Mouse (Mus musculus): ENCODE measurements around the gene Ykt6. TPM values are rescaled to one million over a fixed set of nuclear protein-coding genes. Genes with fewer than 3 reads are reported as not detected.

Ykt6 gene
- total RNA-seq, 2 experiments from 2014 or later: 75.8 to 79.8 TPM

DNA sequence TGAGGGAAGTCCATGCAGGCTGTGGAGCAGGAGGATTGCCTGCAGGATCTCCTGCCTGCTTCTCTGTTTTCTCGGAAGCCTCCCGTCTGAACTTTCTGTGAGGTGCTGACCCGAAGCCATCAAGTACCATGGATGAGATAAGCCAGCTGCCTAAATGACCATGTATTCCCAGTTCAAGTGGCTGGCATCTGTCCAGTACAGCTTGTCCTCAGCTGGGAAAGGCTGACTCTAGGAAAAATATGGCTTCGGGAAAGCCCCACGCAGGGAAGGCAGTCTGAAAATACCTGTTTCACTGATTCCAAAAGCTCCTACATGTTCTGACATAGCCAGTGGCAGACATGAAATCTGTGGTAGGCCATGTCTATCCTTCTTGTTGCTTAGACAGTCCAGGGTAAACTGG lies 3.0 kb upstream of the Ykt6 start:
- no peak overlapping the region for H3K4me3 ChIP-seq
- H3K27ac ChIP-seq: no peak overlapping the region
- intact Hi-C loops (cut with DNase I): no loop called here
- no peak for DNase-seq (ENCODE audit: extremely low spot score in 1 of 2, low spot score in 2 of 2)
- TF ChIP-seq CTCF (IDR thresholded peaks at IDR 0.05): no peak

DNA sequence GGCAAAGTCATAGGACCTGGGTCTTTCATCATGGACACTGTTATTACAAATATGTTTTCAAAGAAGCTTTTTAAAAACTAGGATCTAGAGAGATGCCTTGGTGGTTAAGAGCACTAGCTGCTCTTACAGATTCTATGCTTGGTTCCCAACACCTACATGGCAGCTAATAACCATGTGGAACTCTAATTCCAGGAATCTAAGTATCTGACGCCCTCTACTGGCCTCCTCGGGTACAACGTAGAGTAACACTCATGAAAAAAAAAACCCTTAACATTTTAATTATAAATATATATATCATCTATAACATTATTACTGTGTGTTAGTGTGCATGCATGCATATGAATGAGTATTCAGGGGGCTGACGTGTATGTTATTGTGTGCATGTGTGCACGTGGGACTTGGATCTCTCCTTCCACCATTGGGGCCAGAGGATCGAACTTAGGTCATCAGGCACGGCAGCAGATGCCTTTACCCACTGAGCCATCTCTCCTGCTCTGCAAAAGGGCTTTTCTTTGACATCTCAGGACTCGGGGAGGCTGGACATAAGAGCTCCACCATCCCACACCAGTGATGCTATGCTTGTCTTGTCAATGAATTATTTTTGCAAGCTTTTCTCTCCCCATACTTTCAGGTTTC lies 2.2 kb upstream of the Ykt6 start:
- peak; percentile 62 for TF ChIP-seq CTCF (IDR thresholded peaks at IDR 0.05)
- H3K27ac ChIP-seq: no peak overlapping the region
- intact Hi-C loops (cut with DNase I): no loop called here

DNA sequence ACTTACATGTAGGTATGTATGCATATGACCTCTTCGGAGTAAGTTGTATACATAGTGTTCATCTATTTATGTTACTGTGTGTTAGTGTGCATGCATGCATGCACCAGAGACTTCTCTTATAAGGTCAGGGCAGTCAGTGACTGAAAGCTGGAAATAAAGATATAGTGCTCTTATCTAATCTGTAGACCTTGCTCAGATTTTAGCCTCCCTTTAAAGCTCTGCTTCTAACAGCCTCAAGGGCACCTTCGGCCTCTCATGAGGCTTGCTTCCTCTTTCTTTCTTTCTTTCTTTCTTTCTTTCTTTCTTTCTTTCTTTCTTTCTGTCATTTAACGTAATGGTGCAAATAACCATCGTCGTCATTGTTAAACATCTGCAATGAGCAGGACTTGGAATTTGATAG lies 1.1 kb upstream of the Ykt6 start:
- Histone ChIP-seq H3K27ac (no peak overlapping the region), H3K4me3 (no peak overlapping the region)
- no peak for TF ChIP-seq CTCF (IDR thresholded peaks at IDR 0.05)
- intact Hi-C loops (cut with DNase I): loop anchor here (2.0 kb wide), 1 partner anchor 76 kb away; the partner anchor contains the start of gene Pold2
- DNase-seq (ENCODE audit: extremely low spot score in 1 of 2, low spot score in 2 of 2): no peak

More for the DNA sequence above, 2.2 kb upstream of the Ykt6 start:
- DNase-seq (ENCODE audit: extremely low spot score in 1 of 2, low spot score in 2 of 2): no peak
- no peak overlapping the region for H3K4me3 ChIP-seq

DNA sequence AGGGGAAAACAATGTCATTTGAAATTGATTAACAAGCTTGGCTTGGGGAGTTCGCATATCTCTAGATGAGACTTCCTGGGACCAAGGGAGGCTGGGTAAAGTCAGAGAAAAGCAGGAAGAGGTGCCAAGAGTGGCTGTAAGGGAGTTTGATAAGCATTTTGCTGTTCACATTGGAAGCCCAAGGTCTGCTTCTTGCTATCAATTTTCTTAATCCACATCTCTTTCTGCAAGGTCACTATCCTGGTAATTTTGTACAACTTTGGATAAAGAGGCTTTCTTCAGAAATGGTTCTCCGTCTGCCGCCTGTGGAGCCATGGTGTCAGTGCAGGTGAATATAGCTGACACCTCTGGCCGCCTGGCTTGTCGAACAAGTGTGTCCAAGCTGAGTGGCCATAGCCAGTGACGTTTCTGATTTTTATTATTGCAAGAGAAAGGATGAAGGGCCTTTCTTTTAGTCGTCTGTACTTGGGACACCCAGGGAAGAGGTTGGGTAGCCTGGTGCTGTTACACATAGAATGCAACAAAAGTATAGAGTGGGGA lies 458 bp upstream of the Ykt6 start:
- intact Hi-C loops (cut with DNase I): loop anchor here (2.0 kb wide), 1 partner anchor 76 kb away; the partner anchor contains the start of gene Pold2

DNA sequence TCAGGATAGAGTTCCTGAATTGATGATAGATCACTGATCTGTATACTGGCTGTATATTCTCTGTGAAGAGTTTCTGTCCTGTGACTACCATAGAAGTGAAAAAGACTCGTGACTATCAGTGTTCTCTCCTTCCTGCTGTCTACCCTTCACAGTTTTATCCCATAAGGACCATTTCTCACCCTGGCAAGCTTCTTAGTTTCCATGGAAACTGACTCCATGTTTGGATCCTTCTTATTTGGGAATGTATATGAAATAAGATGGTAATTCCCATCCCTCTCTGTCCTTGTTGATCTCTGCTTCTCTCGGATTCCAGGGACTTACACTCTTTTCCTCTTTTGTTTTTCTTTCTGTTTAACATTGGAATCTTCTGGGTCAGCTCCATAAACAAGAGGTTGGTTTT lies 4.6 kb downstream of the Ykt6 start:
- H3K27ac ChIP-seq: peak overlapping the region; percentile 92
- intact Hi-C loops (cut with DNase I): loop anchor here (10.0 kb wide), 1 partner anchor 305 kb away; the partner anchor contains the start of gene Ddx56
- no peak for DNase-seq (ENCODE audit: extremely low spot score in 1 of 2, low spot score in 2 of 2)

More for the DNA sequence above, 458 bp upstream of the Ykt6 start:
- peak; percentile 55 for TF ChIP-seq CTCF (IDR thresholded peaks at IDR 0.05)
- peak overlapping the region; percentile 93 for H3K27ac ChIP-seq
- DNase-seq (ENCODE audit: extremely low spot score in 1 of 2, low spot score in 2 of 2): no peak
- peak overlapping the region; percentile 78 for H3K4me3 ChIP-seq

DNA sequence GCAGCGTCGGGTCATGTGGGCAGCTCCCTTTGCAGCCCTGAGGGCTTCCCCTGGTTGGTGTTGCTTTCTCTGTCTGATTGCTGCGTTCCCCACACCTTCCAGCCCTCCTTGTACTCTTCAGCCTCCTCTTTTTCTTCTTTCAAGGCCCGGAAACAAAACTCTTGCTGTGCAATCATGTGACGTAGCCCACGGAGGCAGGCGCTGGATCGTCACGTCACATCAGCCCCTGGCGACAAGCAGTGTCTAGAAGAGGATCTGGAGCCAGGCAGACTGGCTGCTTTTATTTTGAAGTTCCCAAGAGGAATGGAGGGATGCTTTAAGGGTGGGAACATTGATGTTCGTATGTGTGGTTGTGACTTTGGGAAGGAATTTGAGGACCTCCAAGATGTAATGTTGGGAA lies 10.4 kb downstream of the Ykt6 start:
- Histone ChIP-seq H3K27ac (peak overlapping the region; percentile 5; the same call in 1 of the 2 replicates), H3K4me3 (no peak overlapping the region)
- DNase-seq (ENCODE audit: extremely low spot score in 1 of 2, low spot score in 2 of 2): no peak
- intact Hi-C loops (cut with DNase I): loop anchor here (10.0 kb wide), 1 partner anchor 299 kb away; the partner anchor contains the start of gene Ddx56
- TF ChIP-seq CTCF (IDR thresholded peaks at IDR 0.05): no peak

More for the DNA sequence above, 4.6 kb downstream of the Ykt6 start:
- H3K4me3 ChIP-seq: no peak overlapping the region
- no peak for TF ChIP-seq CTCF (IDR thresholded peaks at IDR 0.05)

DNA sequence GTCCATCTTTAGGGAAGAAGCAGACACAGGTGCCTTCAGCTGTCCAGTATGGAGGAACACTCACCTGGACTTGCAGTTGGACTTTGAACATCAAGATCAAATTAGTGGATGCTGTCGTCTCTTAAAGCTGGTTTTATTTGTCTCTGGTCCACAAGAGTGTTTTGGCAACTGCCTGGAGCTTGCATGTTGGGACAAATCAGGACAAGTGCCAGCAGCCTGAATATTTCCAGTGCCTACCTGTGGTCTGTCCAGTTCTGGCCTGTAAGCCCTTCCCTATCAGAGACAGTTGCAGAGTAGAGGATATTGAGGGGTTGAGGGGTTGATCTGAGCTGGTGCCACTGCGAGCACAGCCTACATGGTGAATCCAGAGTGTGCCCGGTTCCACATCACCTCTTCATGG lies 11.3 kb downstream of the Ykt6 start:
- no peak overlapping the region for H3K27ac ChIP-seq
- TF ChIP-seq CTCF (IDR thresholded peaks at IDR 0.05): no peak
- no peak overlapping the region for H3K4me3 ChIP-seq
- intact Hi-C loops (cut with DNase I): loop anchor here (10.0 kb wide), 1 partner anchor 298 kb away; the partner anchor contains the start of gene Ddx56
- no peak for DNase-seq (ENCODE audit: extremely low spot score in 1 of 2, low spot score in 2 of 2)

DNA sequence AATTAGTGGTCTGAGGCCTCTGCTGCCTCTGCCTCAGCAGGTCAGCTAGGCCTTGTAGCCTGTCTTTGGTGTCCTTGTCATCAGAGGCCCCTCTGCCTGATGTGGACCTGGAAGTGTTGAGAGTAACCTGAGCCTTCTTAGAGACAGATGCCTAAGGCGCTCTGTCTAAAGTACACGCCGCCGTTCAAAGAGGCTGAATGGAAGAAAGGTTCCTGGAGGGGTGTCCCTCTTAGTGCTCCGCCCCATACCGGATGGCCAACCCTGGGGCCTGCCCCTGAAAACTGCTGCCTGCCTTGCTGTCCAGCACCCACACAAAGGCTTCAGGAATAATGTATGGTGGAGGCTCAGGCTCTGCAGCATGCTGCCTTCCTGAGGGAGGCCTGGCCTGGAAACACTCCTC lies 12.7 kb downstream of the Ykt6 start:
- no peak for DNase-seq (ENCODE audit: extremely low spot score in 1 of 2, low spot score in 2 of 2)
- no peak overlapping the region for H3K4me3 ChIP-seq
- no peak for TF ChIP-seq CTCF (IDR thresholded peaks at IDR 0.05)
- peak overlapping the region; percentile 51; the same call in 1 of the 2 replicates for H3K27ac ChIP-seq
- intact Hi-C loops (cut with DNase I): loop anchor here (10.0 kb wide), 1 partner anchor 297 kb away; the partner anchor contains the start of gene Ddx56

DNA sequence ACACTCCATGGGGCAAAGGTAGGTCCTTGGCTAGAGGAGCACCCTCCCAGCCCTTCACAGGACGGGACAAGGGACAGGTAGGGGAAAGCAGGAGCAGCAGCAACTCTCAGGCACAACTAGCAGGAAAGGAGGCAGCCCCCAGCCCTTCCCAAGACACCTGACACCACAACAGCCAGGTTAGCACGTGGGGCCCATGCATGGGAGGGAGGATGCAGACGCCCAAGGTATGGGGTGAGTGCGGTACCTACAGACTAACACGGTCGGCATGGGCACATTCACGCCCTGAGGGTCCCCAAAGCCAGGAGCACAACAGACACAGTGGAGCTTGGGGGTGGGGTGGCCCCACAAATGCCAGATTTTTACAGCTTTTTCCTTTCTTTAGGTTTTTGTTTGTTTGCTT lies 15.7 kb downstream of the Ykt6 start:
- no peak for TF ChIP-seq CTCF (IDR thresholded peaks at IDR 0.05)
- H3K27ac ChIP-seq: peak overlapping the region; percentile 50; the same call in 1 of the 2 replicates
- no peak overlapping the region for H3K4me3 ChIP-seq
- DNase-seq (ENCODE audit: extremely low spot score in 1 of 2, low spot score in 2 of 2): no peak
- intact Hi-C loops (cut with DNase I): no loop called here

DNA sequence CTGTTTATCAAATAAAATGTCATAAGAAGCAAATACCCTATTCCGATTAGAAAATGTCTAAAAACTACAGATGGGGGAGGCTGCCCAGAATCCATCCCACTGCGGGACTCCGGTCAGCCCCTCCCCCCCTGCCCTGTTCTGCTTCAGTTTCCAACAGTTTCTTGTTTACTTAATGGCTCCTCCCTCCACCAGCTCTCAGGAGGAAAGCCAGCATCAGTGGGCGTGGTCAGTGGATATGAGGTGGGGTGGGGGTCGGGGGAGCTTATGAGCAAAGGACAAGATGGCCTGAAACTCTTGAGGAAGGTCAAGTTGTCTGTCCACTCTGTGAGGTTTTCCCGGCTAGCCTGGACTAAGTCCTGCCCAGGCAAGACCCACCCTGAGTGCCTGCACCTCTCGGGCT lies 17.7 kb downstream of the Ykt6 start:
- no peak overlapping the region for H3K4me3 ChIP-seq
- no peak for DNase-seq (ENCODE audit: extremely low spot score in 1 of 2, low spot score in 2 of 2)
- intact Hi-C loops (cut with DNase I): no loop called here
- peak overlapping the region; percentile 15; the same call in 1 of the 2 replicates for H3K27ac ChIP-seq
- TF ChIP-seq CTCF (IDR thresholded peaks at IDR 0.05): no peak

DNA sequence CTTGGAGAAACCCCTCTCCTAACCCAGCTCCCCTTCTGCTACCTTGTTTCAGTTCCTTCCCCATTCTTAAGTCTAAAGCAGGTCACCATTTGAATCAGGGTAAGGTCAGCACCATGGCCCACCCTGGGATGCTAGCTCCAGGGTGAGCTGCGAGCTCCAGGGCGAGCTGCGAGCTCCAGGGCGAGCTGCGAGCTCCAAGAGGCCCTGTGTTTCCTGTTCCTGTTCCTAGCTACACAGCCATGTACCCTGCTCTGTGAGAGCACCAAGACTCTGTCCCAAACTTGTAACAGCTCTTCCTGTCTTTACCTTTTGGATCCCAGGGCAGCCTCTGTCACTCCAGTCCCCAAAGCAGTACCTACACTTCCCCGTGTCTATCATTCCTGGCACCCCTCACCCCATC lies 18.6 kb downstream of the Ykt6 start:
- intact Hi-C loops (cut with DNase I): no loop called here

DNA sequence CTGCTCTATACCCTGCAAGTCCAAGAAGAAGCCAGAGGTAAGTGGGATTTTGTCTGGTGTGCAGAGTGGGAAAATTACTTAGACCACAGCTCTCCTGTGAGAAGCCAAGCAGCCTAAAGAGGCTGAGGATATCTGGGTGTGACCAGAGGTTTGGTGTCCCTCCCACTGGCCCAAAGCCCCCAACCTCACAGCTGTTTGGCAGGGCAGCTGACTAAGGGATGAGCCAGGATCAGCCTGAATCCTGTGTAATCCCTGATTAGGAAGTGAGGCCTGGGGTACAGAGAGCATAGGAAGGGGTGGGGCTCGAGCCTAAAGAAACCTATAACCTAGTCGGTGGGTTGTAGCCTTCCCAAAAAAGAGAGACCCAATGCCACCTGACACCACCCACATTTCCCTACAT lies 19.6 kb downstream of the Ykt6 start:
- no peak for DNase-seq (ENCODE audit: extremely low spot score in 1 of 2, low spot score in 2 of 2)
- Histone ChIP-seq H3K4me3 (no peak overlapping the region), H3K27ac (no peak overlapping the region)
- no peak for TF ChIP-seq CTCF (IDR thresholded peaks at IDR 0.05)
- intact Hi-C loops (cut with DNase I): no loop called here

More for the DNA sequence above, 18.6 kb downstream of the Ykt6 start:
- Histone ChIP-seq H3K4me3 (no peak overlapping the region), H3K27ac (peak overlapping the region; percentile 11)
- TF ChIP-seq CTCF (IDR thresholded peaks at IDR 0.05): no peak
- DNase-seq (ENCODE audit: extremely low spot score in 1 of 2, low spot score in 2 of 2): no peak

Measured in left cerebral cortex, adult 2 months (tissue).